Mouse (Mus musculus) thymus, postnatal 14 days (tissue): ENCODE results near the gene Cfap97.
A peak's percentile ranks its signal among the peaks of the same experiment; 100 is the strongest.
"Not testable (repeated sequence)": the region's sequence is repeated elsewhere in the genome, so short reads cannot be mapped to it uniquely, and the experiment has no call there.

Source experiments
- DNase-seq: peaks from one replicate; pipeline ENCODE4 v3.0.0; 2021

The Cfap97 gene

DNA sequence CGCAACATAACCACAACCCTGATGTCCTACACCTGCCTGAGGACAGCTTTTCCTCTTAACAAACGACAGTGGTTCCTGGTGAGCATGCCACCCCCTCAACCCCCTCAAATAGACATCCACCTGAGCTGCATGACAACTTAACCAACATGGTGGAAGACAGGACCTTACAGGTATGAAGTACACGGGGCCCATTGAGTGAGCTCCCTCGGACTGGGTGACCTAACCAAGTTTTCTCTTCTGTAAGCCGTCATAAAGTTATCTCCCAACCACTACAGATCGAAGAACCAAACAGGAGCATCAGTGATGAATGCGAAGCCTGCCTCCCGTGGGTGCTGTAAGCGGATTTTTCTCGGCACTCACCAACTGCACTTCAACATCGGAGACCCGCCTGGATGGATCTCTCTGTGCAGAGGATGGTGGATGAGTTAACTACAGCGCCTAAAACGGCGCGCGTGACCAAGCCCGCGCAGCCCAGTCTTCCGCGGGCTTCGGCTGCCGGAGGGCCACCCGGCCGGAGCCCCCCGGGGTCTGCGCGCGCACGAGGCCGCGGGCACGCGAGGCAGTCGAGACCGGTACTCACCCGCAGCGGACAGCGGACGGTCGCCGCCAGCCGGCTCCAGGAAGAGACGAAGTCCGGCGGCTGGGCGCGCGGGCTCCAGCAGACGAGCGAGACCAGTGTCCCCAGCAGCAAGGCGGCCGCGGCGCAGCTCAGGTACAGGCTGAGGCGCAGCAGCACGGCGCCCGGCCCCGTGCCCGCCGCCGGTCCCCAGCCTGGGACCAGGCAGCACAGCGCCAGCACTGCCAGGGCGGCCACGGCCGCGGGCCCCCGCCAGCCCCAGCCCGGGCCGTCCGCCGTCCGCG lies at the start of gene Cfap97:
Gene Cfap97 (plus strand): TSS at position 570 of the 861 bp plus-strand sequence.
- DNase-seq, result peak; percentile 65

DNA sequence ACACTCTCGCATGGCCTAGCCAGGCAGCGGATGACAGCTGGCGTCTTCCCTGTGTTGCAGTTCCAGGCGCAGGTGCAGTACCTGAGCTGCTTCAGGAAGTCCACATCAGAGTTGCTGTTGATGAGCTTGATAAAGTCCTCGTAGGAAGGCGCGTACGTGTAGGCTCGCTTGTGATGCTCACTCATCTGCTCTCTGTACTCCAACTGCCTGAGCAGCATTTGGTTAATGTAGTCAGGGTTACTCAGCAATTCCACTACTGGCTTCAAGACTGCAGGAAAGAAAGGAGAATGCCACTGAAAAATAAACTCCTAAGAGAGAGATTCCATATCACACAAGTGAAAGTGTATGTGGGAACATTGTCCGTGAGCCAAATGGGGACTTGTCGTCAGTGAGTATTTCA lies 48.1 kb upstream of the Cfap97 start:
- DNase-seq, result no peak

DNA sequence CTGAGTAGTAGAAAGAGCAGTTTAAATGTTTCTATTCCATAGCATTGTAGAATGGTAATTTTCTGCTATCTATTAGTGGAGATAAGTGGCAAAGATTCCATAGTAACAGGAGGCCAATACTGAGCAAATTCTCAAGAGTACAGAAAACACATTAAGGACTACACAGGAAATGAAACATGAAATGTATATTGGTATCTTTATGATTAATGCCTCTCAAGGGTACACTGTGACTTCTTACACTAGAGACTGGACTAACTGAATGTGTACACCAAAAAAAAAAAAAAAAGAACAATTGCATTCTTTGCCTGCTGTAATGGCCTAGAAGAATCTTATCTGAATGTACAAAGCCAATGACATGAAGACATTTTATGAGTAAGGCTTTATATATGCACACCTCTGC lies 43.9 kb upstream of the Cfap97 start:
- no peak for DNase-seq

DNA sequence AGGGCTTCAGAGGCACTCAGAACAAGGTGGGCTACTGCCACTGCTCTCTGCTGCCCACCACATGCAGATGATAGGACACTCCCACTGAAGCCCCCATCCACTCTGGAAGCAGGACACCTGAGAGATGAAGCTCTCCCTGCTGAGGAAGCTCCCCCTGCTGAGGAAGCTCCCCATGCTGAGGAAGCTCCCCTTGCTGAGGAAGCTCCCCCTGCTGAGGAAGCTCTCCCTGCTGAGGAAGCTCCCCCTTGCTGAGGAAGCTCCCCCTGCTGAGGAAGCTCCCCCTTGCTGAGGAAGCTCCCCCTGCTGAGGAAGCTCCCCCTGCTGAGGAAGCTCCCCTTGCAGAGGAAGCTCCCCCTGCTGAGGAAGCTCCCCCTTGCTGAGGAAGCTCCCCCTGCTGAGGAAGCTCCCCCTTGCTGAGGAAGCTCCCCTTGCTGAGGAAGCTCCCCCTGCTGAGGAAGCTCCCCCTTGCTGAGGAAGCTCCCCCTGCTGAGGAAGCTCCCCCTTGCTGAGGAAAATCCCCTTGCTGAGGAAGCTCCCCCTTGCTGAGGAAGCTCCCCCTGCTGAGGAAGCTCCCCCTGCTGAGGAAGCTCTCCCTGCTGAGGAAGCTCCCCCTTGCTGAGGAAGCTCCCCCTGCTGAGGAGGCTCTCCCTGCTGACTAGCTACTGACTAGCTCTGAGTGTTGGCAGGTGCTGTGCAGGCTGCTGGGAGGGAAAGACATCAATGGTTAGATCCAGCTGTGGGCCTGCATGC lies 38.0 kb upstream of the Cfap97 start:
- peak; percentile 5 for DNase-seq

- no peak for DNase-seq
These were observed 34.4 kb upstream of the Cfap97 start for GRCm38 (mm10) chr8:46117172-46117571.

GRCm38 (mm10) chr8:46119176-46119575 lies 32.4 kb upstream of the Cfap97 start:
- no peak for DNase-seq

DNA sequence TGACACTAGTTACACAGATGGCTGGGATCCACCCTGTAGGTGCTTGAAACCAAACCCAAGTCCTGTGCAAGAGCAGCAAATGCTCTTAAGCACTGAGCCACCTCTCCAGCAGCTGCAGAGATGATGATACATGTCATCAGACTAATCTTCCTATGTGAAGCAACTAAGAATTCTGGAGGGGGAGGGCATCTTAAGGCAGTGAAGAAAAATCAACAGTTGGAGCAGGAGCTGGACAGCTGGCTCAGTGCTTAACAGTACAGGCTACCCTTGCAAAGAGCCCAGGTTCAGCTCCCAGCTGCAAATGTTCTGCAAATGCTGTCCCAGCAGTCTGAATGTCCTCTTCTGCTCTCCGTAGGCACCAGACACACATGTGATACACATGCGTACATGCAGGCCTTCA lies 29.1 kb upstream of the Cfap97 start:
- DNase-seq, result no peak

GRCm38 (mm10) chr8:46130426-46130825 lies 21.1 kb upstream of the Cfap97 start:
- no peak for DNase-seq

DNA sequence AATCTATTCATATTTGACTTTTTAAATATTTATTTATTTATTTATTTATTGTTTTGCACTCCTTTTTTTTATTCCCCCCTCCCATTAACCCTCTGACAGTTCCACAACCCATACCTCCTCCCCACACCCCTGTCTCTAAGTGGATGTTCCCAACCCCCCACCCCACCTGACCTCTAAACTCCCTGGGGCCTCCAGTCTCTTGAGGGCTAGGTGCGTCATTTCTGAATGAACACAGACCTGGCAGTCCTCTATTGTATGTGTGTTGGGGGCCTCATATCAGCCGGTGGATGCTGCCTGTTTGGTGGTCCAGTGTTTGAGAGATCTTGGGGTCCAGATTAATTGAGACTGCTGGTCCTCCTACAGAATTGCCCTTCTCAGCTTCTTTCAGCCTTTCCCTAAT lies 16.0 kb upstream of the Cfap97 start:
- DNase-seq, result not testable (repeated sequence)

DNA sequence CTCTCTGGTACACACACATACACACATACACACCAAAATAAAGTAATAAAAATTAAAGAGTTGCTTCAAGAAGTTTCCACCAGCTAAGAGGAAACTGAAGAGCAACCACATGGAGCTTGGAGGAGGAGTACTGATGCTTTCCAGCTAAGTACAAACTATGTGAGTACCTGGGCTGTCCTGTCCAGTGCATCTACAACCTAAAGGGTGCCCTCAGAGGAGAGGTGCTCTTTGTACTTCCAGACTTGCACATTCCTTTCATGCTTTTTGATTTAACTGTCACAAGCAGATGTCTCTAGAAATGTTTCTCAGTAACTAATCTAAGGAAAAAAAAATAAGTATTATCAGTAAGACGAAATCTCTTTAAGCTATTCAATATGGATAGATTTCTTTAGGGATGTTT lies 14.2 kb upstream of the Cfap97 start:
- no peak for DNase-seq

DNA sequence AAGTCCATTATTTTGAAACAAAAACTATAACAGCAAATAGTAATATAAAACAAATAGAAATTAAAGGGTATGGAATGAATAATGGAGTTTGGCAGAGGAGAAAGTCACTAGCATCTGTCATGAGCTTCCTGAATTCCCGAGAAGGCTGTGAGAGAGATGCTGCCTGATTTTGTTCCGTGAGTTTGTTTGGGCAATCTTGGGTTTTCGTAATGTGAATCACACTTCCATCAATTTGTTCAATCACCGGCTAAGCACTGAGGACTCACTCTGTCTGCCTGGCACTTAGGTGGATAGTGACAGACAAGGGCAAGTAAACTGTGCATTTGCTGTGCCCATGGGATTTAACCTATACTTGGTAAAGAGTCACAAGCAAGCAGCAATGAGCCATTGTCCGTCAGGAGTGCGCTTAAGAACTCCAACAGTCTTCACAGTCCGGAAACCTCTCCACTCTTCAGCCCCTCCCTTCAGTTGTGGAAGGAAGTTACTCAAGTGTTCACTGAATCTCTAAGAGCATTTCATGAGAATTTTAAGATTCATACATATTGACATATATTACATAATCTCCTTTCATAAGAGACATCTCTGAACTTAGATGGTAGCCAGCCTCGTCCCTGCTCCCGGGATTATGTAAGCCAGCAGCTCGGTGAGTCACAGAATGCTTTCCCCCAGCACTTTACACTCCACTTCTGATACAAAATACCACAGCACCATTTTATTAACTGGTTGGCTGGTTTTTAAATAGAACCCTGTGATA lies 13.6 kb upstream of the Cfap97 start:
- DNase-seq, result no peak

- DNase-seq, result no peak
These were observed 11.0 kb upstream of the Cfap97 start for GRCm38 (mm10) chr8:46140376-46141120.

- no peak for DNase-seq
These were observed 9.9 kb upstream of the Cfap97 start for GRCm38 (mm10) chr8:46141688-46142087.

DNA sequence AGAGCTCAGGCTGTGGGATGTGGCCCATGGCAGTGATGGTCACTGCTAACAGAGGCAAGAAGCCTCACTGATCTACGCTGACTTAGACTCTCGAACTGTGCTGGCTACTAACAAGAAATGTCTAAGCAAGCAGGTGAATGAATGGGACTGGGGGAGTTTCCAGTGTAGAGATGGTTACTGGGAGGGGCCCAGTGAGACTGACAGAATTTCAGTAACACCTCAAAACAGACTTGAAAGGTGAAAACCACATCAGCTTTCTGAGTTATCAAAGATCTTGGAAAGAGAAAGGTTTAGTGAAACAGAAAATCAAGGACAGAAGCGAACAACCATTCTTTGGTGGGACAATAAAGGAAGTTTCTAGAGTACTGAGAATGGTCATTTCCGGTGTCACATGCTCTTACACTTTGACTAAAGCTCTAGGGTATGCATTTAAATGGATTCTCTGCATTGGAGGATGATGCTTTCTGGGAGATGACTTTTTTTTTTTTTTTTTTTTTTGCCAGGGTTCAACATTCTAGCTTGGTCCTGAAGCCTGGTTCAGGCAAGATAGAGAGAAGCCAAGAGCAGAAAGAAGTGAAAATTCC lies 9.0 kb upstream of the Cfap97 start:
- no peak for DNase-seq

GRCm38 (mm10) chr8:46143470-46143869 lies 8.1 kb upstream of the Cfap97 start:
- no peak for DNase-seq

- DNase-seq, result no peak
These were observed 7.6 kb upstream of the Cfap97 start for GRCm38 (mm10) chr8:46143924-46144323.

DNA sequence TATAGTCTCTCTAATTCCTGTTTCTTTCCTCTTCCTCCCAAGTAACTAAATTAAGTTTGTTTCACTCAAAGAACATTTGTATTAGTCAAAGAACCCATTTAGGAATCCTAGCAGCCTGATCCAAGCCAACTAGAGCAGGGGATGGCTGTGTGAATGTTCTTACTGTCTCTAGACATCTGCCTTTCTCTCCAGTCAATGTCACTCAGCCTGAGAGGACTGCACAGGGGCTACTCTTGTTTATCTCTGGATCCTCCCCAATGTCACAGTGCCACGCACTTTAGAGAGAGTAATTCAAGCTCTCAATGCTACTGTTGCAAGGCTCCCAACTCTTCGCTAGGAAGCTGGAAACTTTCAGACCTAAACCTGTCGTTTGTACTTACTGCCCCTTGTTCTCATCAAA lies 5.4 kb upstream of the Cfap97 start:
- DNase-seq, result no peak

GRCm38 (mm10) chr8:46149306-46149705 lies 2.3 kb upstream of the Cfap97 start:
- no peak for DNase-seq

DNA sequence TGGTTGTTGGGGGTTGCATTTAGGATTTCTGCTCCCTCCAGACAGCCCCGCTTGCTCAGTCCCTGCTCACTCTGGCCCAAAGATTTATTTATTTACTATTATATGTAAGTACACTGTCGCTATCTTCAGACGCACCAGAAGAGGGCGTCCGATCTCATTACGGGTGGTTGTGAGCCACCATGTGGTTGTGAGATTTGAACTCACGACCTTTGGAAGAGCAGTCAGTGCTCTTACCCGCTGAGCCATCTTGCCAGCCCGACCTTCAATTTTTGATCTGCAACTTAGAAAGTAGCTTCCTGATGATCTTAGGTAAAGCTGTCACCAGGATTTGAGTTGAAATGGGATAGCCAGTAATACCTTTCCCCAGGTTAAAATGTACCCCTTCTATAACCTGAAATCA lies 1.8 kb upstream of the Cfap97 start:
- DNase-seq, result no peak

DNA sequence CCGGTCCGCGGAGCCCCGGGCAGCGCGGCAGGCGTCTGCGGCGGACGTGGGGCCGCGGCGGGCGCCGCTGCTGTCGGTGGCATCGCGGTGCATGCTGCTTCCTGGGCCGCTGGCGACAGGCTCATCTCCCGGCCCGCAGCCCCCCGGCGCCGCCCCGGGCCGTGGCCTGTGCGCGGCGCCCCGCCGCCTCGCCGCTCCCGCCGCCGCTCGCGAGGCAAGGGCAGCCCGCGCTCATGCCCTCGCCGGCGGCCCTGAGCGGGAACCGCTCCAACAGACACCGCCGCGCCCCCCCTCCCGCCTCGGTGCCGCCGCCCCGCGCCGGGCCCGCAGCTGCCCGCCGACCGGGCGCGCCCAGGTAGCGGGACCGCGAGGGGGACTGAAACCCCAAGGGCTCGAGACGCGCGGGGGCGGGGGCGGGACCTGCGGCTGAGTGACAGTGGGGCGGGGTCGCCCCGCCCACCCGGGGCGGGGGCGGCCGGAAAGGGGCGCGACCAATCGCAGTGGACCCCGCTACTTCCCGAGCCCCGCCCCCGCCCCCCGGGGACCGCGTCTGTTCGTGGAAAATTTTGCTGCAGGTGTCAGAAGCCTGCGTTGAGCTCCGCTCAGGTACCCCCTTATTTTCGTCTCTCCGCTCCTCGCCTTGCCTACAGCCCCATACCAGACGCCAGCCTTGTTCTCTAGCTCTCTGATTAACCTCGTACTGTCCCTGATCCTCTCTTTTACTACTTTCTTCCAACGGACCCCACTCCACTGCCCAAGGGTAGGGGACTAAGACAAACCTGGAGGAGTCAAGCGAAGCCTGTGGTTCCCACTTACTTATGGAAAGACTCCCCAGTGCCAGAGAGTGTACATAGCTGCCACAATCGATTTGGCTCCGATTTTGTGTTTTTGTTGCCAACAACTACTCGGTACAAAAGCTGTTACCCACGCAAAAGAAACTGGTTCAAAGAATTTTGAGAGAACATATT lies 777 bp downstream of the Cfap97 start, which contains the start of gene Snx25:
Gene Snx25 (minus strand): TSS at position 96 of the 968 bp plus-strand sequence.
- DNase-seq, result peak; percentile 98

GRCm38 (mm10) chr8:46153042-46153441 lies 1.5 kb downstream of the Cfap97 start:
- no peak for DNase-seq
